Mouse (Mus musculus) myocyte (in vitro differentiated cells): ENCODE data around the gene Slc9a9. TPM values are rescaled to one million over a fixed set of nuclear protein-coding genes. Genes with fewer than 3 reads are reported as not detected.

ENCODE experiments used
- H3K27me3 ChIP-seq: one replicate; pipeline ENCODE4 v1.6.1; 2011; ENCODE audit not compliant: control insufficient read depth, insufficient read depth, insufficient read length
- H3K36me3 ChIP-seq: one replicate; pipeline ENCODE4 v1.6.1; 2011; ENCODE audit not compliant: control insufficient read depth, insufficient read depth
- H3K4me2 ChIP-seq: one replicate; pipeline ENCODE4 v1.6.1; 2011; ENCODE audit warnings: low read depth, control low read depth
- H3K4me3 ChIP-seq: one replicate; pipeline ENCODE4 v1.5.1; 2011; ENCODE audit warnings: mild to moderate bottlenecking, control low read depth, moderate library complexity
- H3K79me2 ChIP-seq: one replicate; pipeline ENCODE4 v1.6.1; 2011; ENCODE audit not compliant: control insufficient read depth, insufficient read depth
- H3ac ChIP-seq: one replicate; pipeline ENCODE4 v1.6.1; 2011; ENCODE audit not compliant: control insufficient read depth, insufficient read length
- CEBPB ChIP-seq: IDR thresholded peaks from 2 replicates; pipeline ENCODE4 v1.6.1; 2011; ENCODE audit warnings: mild to moderate bottlenecking, moderate library complexity; ENCODE audit not compliant: poor library complexity, insufficient read depth, severe bottlenecking
- E2F4 ChIP-seq: IDR thresholded peaks from one replicate; pipeline ENCODE4 v1.6.1; 2011; ENCODE audit warnings: mild to moderate bottlenecking, control low read depth, moderate library complexity; ENCODE audit not compliant: insufficient read depth
- MAX ChIP-seq: IDR thresholded peaks from one replicate; pipeline ENCODE4 v1.6.1; 2011; ENCODE audit warnings: low read depth, mild to moderate bottlenecking, control low read depth
- MYOD1 ChIP-seq, 3 experiments: IDR thresholded peaks; one replicate each; pipeline ENCODE4 v1.6.1; 2011; ENCODE audit warnings: control low read depth in 2 of 3, low read depth in 2 of 3, mild to moderate bottlenecking in 2 of 3, moderate library complexity in 1 of 3; ENCODE audit not compliant: insufficient read length in 2 of 3, control insufficient read depth in 1 of 3
- MYOG ChIP-seq, 3 experiments: IDR thresholded peaks; one replicate each; pipeline ENCODE4 v1.6.1; 2011; ENCODE audit warnings: control low read depth in 2 of 3, low read depth in 2 of 3, mild to moderate bottlenecking in 2 of 3; ENCODE audit not compliant: insufficient read length in 2 of 3, control insufficient read depth in 1 of 3, insufficient read depth in 1 of 3
- POLR2A ChIP-seq: IDR thresholded peaks from one replicate; pipeline ENCODE4 v1.6.1; 2011; ENCODE audit warnings: low read depth, mild to moderate bottlenecking, control low read depth, moderate library complexity; ENCODE audit not compliant: insufficient read length
- POLR2AphosphoS2 ChIP-seq: IDR thresholded peaks from one replicate; pipeline ENCODE4 v1.6.1; 2011; ENCODE audit warnings: low read depth, control low read depth; ENCODE audit not compliant: insufficient read length
- REST ChIP-seq: IDR thresholded peaks from one replicate; pipeline ENCODE4 v1.6.1; 2011; ENCODE audit warnings: mild to moderate bottlenecking, control low read depth, moderate library complexity; ENCODE audit not compliant: insufficient read depth, insufficient read length
- SRF ChIP-seq: IDR thresholded peaks from one replicate; pipeline ENCODE4 v1.6.1; 2011; ENCODE audit warnings: low read depth; ENCODE audit not compliant: control insufficient read depth, insufficient read length
- TCF12 ChIP-seq: IDR thresholded peaks from one replicate; pipeline ENCODE4 v1.6.1; 2011; ENCODE audit warnings: mild to moderate bottlenecking, control low read depth; ENCODE audit not compliant: poor library complexity, insufficient read depth, severe bottlenecking
- TCF3 ChIP-seq: IDR thresholded peaks from one replicate; pipeline ENCODE4 v1.6.1; 2011; ENCODE audit warnings: low read depth, control low read depth; ENCODE audit not compliant: insufficient read length
- USF1 ChIP-seq: IDR thresholded peaks from one replicate; pipeline ENCODE4 v1.6.1; 2011; ENCODE audit warnings: low read depth, mild to moderate bottlenecking, control low read depth, moderate library complexity
- polyA plus RNA-seq: library from polyadenylated mRNA; unstranded; fragments of >200 nt; fragmentation: generic; extraction: Trizol; gene quantifications from one replicate; pipeline ENCODE4 v1.2.1, GENCODE M21; 2012; ENCODE audit warnings: missing spikeins

Gene Slc9a9
- polyA plus RNA-seq, 1 experiment: 21.5 TPM

GRCm38 (mm10) chr9:95121151-95121835, 451.6 kb downstream of the Slc9a9 start:
- Histone ChIP-seq H3K79me2 (no peaks in the 10 kb centered on the region), H3K36me3 (no peaks in the 10 kb centered on the region), H3K4me3 (no peak overlapping the region), H3K27me3 (no peaks in the 10 kb centered on the region), H3ac (no peak overlapping the region), H3K4me2 (no peak overlapping the region)
- TF ChIP-seq USF1 (no peak), TCF3 (no peak), POLR2A (no peak), POLR2AphosphoS2 (no peak), SRF (no peak), MYOD1 (IDR thresholded peaks at IDR 0.05; ENCODE audit: control insufficient read depth in 1 of 3, insufficient read length in 2 of 3, low read depth in 2 of 3) (no peak), TCF12 (no peak), CEBPB (no peak), E2F4 (no peak), MYOG (IDR thresholded peaks at IDR 0.05; ENCODE audit: control insufficient read depth in 1 of 3, insufficient read depth in 1 of 3, insufficient read length in 2 of 3, low read depth in 2 of 3) (no peak), MAX (no peak), REST (no peak)

DNA sequence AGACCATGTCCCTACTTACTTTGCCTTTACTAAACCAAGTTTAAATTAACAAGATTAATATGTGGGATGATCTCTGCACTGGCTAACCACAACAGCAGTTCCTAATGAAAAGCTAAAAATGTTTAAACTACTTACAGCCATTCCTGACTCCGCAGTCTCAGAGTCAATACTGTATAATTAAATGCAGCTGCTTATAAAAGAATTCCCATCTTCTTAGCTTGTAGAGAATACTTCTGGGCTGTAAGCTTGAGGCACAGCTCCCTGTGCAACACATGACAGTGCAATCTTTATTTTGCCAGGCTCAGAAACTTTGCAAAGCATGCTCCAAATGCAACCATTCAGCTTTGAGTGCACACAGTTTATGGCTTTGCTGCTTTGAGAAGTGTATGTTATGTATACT, 456.0 kb downstream of the Slc9a9 start:
- TF ChIP-seq MAX (no peak), SRF (no peak), POLR2AphosphoS2 (no peak), USF1 (no peak), TCF12 (no peak), MYOG (IDR thresholded peaks at IDR 0.05; ENCODE audit: control insufficient read depth in 1 of 3, insufficient read depth in 1 of 3, insufficient read length in 2 of 3, low read depth in 2 of 3) (no peak), E2F4 (no peak), TCF3 (no peak), REST (no peak), MYOD1 (IDR thresholded peaks at IDR 0.05; ENCODE audit: control insufficient read depth in 1 of 3, insufficient read length in 2 of 3, low read depth in 2 of 3) (no peak), CEBPB (no peak)
- no peak overlapping the region for H3ac ChIP-seq
- no peak overlapping the region for H3K4me3 ChIP-seq
- no peaks in the 10 kb centered on the region for H3K36me3 ChIP-seq
- H3K4me2 ChIP-seq: no peak overlapping the region
- no peaks in the 10 kb centered on the region for H3K79me2 ChIP-seq
- H3K27me3 ChIP-seq: no peaks in the 10 kb centered on the region

GRCm38 (mm10) chr9:95127774-95128173, 458.1 kb downstream of the Slc9a9 start:
- Histone ChIP-seq H3K79me2 (no peaks in the 10 kb centered on the region), H3K4me2 (no peak overlapping the region), H3K27me3 (no peaks in the 10 kb centered on the region), H3K36me3 (no peaks in the 10 kb centered on the region), H3ac (no peak overlapping the region), H3K4me3 (no peak overlapping the region)
- TF ChIP-seq MAX (no peak), USF1 (no peak), E2F4 (no peak), POLR2AphosphoS2 (no peak), MYOD1 (IDR thresholded peaks at IDR 0.05; ENCODE audit: control insufficient read depth in 1 of 3, insufficient read length in 2 of 3, low read depth in 2 of 3) (no peak), MYOG (IDR thresholded peaks at IDR 0.05; ENCODE audit: control insufficient read depth in 1 of 3, insufficient read depth in 1 of 3, insufficient read length in 2 of 3, low read depth in 2 of 3) (no peak)

DNA sequence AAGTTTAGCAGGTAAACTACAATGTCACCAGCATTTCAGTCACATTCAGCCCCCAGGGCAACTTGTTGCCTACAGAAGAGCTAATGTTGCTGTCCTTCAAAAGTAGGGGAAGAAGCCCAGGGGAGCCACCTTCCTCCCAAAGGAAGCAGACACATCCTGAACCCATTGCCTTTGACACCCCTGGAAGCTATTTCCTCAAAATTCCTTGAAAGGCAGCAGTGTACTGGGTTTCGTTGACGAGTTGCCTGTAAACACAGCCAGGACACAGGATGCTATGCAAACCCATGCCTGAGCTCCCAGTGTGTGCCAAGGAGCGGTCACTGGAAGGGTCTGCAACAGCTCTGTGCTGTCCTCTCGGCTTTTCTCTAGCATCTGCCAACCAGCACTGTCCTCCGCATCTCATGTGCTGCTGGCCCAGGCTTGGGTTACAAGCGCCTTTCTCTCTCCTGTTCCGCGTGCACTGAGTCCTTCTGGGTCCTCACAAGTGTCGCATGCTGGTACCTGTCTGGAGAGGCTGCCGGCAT, 479.6 kb downstream of the Slc9a9 start:
- H3K79me2 ChIP-seq: no peaks in the 10 kb centered on the region
- H3K4me2 ChIP-seq: no peak overlapping the region
- H3K36me3 ChIP-seq: no peaks in the 10 kb centered on the region
- no peaks in the 10 kb centered on the region for H3K27me3 ChIP-seq
- no peak overlapping the region for H3K4me3 ChIP-seq
- TF ChIP-seq TCF3 (no peak), REST (no peak), TCF12 (no peak), E2F4 (no peak), POLR2A (no peak), MYOG (IDR thresholded peaks at IDR 0.05; ENCODE audit: control insufficient read depth in 1 of 3, insufficient read depth in 1 of 3, insufficient read length in 2 of 3, low read depth in 2 of 3) (no peak), MAX (no peak), SRF (no peak), MYOD1 (IDR thresholded peaks at IDR 0.05; ENCODE audit: control insufficient read depth in 1 of 3, insufficient read length in 2 of 3, low read depth in 2 of 3) (no peak), POLR2AphosphoS2 (no peak), USF1 (no peak), CEBPB (no peak)
- no peak overlapping the region for H3ac ChIP-seq
